Mouse (Mus musculus): ENCODE data around the gene Asap2. TPM values are rescaled to one million over a fixed set of nuclear protein-coding genes. Genes with fewer than 3 reads are reported as not detected.
A peak's percentile ranks its signal among the peaks of the same experiment; 100 is the strongest.

Asap2 gene
- polyA plus RNA-seq, 1 experiment = 17.5 TPM

DNA sequence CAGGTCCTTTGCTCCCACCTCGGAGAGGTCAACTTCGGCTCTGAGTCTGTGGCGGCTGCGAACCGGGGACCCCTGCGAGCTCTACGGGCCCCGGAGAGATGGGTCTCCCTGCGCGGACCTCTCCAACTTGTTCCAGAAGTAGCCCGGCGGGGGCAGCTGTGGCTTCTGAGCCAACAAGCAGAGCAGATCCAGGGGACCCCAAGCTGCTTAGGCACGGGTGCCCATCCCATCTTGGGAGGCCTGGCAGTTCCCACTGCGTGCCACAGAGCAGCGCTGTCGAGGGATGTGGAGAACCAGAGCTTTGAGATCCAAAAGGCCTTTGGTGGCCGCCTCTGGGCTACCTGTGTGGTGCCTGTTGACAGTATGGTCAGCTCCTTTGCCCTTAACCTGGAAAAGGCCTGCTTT lies 122.2 kb downstream of the Asap2 start:
- Histone ChIP-seq H3K4me1 (ENCODE audit: control insufficient read depth, insufficient read depth, low read length) (no peaks in the 10 kb centered on the region), H3K4me3 (replicated peaks; ENCODE audit: extremely low read depth, low read depth, low read length) (peak overlapping the region; percentile 69)
- under 1% methylated on average over 17 of the region's 17 CpGs for WGBS
- TF ChIP-seq CTCF (IDR thresholded peaks at IDR 0.05; ENCODE audit: insufficient read depth, low read length) (peak; percentile 60), POLR2A (IDR thresholded peaks at IDR 0.05; ENCODE audit: borderline replicate concordance, extremely low read depth, low read depth, low read length) (no peak)
- DNase-seq = peak; percentile 65

DNA sequence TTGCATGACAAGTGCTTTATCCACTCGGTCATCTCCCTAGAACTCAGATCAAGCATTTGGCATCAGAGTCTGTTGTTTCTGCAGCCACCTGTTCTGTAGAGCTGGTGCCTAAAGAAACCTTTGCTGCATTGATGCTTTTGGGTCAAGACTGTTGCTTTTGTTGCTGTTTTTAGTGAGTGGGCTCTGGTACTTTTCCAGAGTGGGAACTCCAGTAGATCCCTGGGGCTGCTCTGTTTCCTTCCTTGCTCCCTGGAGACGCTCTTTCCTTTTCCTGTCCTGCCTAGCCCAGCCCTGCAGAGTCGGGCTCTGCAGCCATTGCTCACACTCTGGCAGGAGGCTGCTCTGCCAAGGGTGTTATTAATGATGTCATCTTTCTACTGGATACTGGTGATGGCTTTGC lies 129.2 kb downstream of the Asap2 start:
- H3K4me3 ChIP-seq (replicated peaks; ENCODE audit: extremely low read depth, low read depth, low read length) = no peak overlapping the region
- peak; percentile 9 for DNase-seq
- WGBS = 45% methylated on average over 3 of the region's 3 CpGs
- H3K4me1 ChIP-seq (ENCODE audit: control insufficient read depth, insufficient read depth, low read length) = peaks cover 18% of the 10 kb centered on the region
- TF ChIP-seq POLR2A (IDR thresholded peaks at IDR 0.05; ENCODE audit: borderline replicate concordance, extremely low read depth, low read depth, low read length) (no peak), CTCF (IDR thresholded peaks at IDR 0.05; ENCODE audit: insufficient read depth, low read length) (no peak)

DNA sequence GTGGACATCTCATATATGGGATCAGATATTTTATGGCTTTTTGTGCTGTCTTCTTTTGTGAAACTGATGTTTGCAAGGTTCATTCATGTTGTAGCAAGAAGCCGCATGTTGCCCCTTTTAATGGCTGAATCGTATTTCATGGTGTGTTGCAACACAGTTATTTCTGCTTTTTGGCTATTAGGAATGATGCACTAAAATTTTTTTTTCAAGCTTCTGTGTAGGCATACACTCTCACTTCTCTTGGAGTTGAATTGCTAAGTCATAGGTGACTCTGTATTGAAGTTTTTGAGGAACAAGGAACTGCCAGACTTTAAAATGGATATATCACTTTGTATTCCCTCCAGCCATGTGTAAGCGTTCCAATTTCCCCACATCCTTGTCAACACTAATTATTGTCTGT lies 132.6 kb downstream of the Asap2 start:
- 68% methylated on average over 3 of the region's 3 CpGs for WGBS
- peaks cover 24% of the 10 kb centered on the region for H3K4me1 ChIP-seq (ENCODE audit: control insufficient read depth, insufficient read depth, low read length)
- TF ChIP-seq CTCF (IDR thresholded peaks at IDR 0.05; ENCODE audit: insufficient read depth, low read length) (no peak), POLR2A (IDR thresholded peaks at IDR 0.05; ENCODE audit: borderline replicate concordance, extremely low read depth, low read depth, low read length) (no peak)
- no peak for DNase-seq
- H3K4me3 ChIP-seq (replicated peaks; ENCODE audit: extremely low read depth, low read depth, low read length) = no peak overlapping the region

DNA sequence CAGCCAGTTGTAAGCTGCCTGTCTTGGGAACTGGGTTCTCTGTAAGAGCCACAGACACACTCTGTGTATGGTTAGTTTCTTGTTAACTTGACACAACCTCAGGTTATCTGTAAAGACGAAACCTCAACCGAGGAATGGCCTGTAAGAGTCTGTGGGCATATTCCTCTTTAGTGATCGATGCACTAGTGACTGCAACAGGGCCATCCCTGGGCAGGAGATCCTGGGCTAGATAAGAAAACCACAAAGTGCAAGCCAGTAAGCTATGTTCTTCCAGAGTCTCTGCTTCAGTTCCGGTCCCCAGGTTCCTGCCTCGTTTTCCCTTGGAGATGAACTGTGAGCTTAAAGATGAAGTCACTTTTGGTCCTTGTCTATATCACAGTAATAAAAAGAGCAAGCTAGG lies 133.4 kb downstream of the Asap2 start:
- H3K4me1 ChIP-seq (ENCODE audit: control insufficient read depth, insufficient read depth, low read length) = peaks cover 20% of the 10 kb centered on the region
- 51% methylated on average over 5 of the region's 5 CpGs for WGBS
- TF ChIP-seq POLR2A (IDR thresholded peaks at IDR 0.05; ENCODE audit: borderline replicate concordance, extremely low read depth, low read depth, low read length) = no peak
- no peak for TF ChIP-seq CTCF (IDR thresholded peaks at IDR 0.05; ENCODE audit: insufficient read depth, low read length)
- DNase-seq = peak; percentile 2
- H3K4me3 ChIP-seq (replicated peaks; ENCODE audit: extremely low read depth, low read depth, low read length) = no peak overlapping the region

DNA sequence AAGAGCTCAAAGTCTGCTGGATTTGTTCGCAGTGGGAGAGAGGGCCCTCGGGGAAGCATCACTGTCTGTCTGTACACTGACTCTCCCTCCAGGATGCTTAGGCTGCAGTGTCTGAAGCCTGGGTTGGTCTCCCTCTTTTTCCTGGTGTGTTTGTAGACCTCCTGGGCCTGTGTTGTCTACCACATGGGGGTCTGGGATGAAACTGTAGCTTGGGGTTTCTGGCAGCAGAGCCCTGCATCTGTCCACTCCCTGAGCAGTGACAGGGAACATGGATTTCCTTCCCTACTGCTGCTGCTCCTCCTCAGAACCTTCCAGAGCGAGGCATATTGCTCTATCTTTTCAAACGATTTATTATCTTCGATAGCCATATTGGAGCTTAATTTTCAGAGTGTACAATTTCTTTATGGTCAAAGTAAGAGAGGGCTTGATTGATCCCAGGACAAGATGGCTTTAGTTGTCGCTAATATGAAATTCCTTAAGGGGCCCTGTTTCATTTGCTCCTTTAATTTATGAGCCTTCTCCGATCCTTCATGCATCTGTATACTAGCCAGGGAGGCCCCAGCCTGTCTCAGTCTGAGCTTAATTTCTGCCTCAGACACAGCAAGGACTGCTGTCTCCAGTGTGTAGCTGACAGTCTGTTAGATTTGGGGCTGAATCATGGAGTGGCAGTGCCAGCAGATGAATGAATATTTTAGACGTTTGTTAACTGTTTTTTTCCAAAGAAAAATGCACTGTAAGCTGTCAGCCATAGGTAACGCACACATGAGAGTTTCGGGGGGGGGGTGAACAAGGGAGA lies 135.6 kb downstream of the Asap2 start:
- Histone ChIP-seq H3K4me1 (ENCODE audit: control insufficient read depth, insufficient read depth, low read length) (peaks cover 22% of the 10 kb centered on the region), H3K4me3 (replicated peaks; ENCODE audit: extremely low read depth, low read depth, low read length) (no peak overlapping the region)
- WGBS = 64% methylated on average over 10 of the region's 10 CpGs
- no peak for DNase-seq
- TF ChIP-seq POLR2A (IDR thresholded peaks at IDR 0.05; ENCODE audit: borderline replicate concordance, extremely low read depth, low read depth, low read length) = no peak
- no peak for TF ChIP-seq CTCF (IDR thresholded peaks at IDR 0.05; ENCODE audit: insufficient read depth, low read length)

DNA sequence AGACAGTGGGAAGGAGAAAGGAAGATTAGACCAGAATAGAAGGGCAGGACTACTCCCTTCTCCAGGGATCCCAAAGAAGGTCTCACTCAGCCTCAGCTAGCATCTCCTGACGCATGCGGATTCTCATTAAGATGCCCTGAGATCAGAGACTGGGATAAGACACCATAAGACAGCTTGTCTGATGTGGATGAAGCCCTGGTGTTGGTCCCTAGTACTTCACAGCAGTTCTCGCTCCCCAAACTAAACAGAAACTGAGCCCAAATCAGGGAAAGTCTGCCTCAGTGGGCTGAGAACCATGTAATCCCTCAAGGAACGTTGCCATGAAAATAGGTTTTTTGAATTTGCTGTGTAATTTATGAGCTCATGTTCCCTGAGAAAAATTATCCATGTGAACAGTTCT lies 136.3 kb downstream of the Asap2 start:
- TF ChIP-seq POLR2A (IDR thresholded peaks at IDR 0.05; ENCODE audit: borderline replicate concordance, extremely low read depth, low read depth, low read length) = no peak
- no peak for TF ChIP-seq CTCF (IDR thresholded peaks at IDR 0.05; ENCODE audit: insufficient read depth, low read length)
- WGBS = 88% methylated on average over 4 of the region's 4 CpGs
- Histone ChIP-seq H3K4me1 (ENCODE audit: control insufficient read depth, insufficient read depth, low read length) (peaks cover 19% of the 10 kb centered on the region), H3K4me3 (replicated peaks; ENCODE audit: extremely low read depth, low read depth, low read length) (no peak overlapping the region)
- no peak for DNase-seq

DNA sequence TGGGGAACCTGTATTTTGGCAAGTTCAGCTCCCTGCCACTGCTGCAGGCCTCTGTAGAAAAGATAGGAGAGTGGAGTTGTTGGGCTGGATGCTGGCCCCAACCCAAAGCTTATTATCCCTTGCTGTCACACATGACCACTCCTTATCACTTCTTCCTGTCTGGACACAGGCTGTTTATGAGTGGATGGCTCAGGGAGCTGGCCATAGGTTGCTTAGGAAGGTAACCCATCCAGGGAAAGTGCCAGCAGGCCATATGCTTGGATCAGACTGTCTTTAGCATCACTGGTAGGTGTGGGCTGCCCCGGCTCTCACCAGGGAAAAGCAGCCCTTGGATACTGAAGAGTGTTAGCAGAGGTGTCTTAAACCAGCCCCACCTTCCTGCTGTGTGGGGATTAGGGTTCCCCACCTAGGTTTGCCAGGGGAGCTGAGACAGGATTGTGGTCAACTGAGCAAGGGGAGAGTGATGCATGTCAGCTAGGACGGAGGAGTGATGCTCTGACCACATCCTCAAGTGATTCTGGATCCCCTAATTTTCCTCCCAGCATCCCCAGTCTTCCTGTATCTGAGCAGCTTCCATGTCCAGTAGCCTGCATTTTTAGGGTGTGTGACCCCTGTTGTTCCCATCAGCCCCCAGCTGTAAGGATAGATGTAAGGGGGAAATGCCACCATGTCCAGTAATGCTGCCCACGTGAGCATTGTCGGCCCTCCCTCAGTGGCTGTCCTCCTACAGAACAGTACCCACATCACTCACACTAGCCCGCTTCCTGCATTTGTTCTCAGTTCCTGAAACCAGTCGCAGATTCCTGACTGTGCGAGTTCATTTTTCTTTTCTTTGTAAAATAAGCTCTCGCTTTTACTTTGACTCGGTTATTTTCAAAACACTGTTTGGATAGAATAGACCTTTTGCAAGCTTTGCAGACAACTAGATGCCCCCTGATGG lies 138.9 kb downstream of the Asap2 start:
- TF ChIP-seq CTCF (IDR thresholded peaks at IDR 0.05; ENCODE audit: insufficient read depth, low read length) = no peak
- no peak for TF ChIP-seq POLR2A (IDR thresholded peaks at IDR 0.05; ENCODE audit: borderline replicate concordance, extremely low read depth, low read depth, low read length)
- Histone ChIP-seq H3K4me1 (ENCODE audit: control insufficient read depth, insufficient read depth, low read length) (peaks cover 22% of the 10 kb centered on the region), H3K4me3 (replicated peaks; ENCODE audit: extremely low read depth, low read depth, low read length) (no peak overlapping the region)
- peak; percentile 3 for DNase-seq
- 47% methylated on average over 9 of the region's 9 CpGs for WGBS

DNA sequence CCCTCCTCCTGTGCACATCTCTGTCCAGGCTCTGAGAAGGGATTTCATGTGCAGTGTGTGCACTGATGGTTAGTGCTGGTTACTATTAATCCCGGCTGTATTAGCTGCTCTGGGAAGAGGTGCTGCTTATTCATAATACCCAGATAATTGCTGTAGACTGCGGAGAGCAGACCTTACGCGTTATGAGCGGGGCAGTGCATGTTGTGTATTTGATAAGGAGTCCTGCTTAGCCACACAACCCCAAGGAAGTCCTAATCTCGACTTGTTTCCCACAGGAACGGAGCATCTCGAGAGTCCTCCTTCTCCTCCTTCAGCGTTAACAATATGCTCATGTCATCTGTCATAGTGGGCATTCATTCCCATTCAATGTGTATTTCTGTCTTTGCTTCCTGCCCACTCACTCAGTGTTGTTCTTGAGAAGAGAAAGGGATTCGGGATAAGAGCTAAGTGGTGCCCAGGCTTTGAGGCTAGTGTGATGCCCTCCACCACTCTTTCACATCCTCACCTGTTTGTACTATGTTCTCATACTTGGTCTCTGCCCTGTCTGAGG lies 140.1 kb downstream of the Asap2 start:
- no peak overlapping the region for H3K4me3 ChIP-seq (replicated peaks; ENCODE audit: extremely low read depth, low read depth, low read length)
- no peak for DNase-seq
- TF ChIP-seq CTCF (IDR thresholded peaks at IDR 0.05; ENCODE audit: insufficient read depth, low read length) (no peak), POLR2A (IDR thresholded peaks at IDR 0.05; ENCODE audit: borderline replicate concordance, extremely low read depth, low read depth, low read length) (no peak)
- peaks cover 24% of the 10 kb centered on the region for H3K4me1 ChIP-seq (ENCODE audit: control insufficient read depth, insufficient read depth, low read length)
- 60% methylated on average over 10 of the region's 10 CpGs for WGBS

DNA sequence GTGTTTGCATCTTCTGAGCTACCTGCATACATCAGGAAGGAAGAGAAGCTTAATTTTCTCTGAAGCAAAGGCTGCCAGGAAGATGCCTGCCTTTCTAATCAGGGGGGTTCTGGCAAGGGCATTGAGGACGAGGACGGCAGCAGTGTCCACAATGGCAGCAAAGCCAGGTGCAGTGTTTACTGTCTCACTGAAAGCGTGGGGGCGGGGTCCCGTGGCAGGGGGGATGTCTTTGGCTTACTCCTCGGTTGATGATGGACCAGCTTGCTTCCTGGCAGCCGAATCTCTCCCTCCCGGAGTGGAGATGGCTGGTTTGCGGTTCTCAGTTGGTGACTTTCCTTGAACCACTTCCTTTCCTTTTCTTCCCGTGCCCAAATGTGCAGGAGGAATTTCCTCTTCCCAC lies 142.3 kb downstream of the Asap2 start:
- DNase-seq = no peak
- Histone ChIP-seq H3K4me3 (replicated peaks; ENCODE audit: extremely low read depth, low read depth, low read length) (no peak overlapping the region), H3K4me1 (ENCODE audit: control insufficient read depth, insufficient read depth, low read length) (peaks cover 34% of the 10 kb centered on the region)
- WGBS = 14% methylated on average over 10 of the region's 10 CpGs
- TF ChIP-seq POLR2A (IDR thresholded peaks at IDR 0.05; ENCODE audit: borderline replicate concordance, extremely low read depth, low read depth, low read length) = no peak
- TF ChIP-seq CTCF (IDR thresholded peaks at IDR 0.05; ENCODE audit: insufficient read depth, low read length) = no peak

Data from lung, adult 2 months (tissue).